Mouse (Mus musculus): ENCODE measurements around the gene Isca2.

GRCm38 (mm10) chr12:84769624-84770023 lies 3.4 kb upstream of the Isca2 start:
- TF ChIP-seq EP300 (optimal IDR thresholded peaks at IDR 0.05) (no peak), CTCF (IDR thresholded peaks at IDR 0.05; ENCODE audit: low read depth) (no peak)
